Mouse (Mus musculus) heart, postnatal 36 days (tissue): ENCODE results near the gene Gzmm. TPM values are rescaled to one million over a fixed set of nuclear protein-coding genes. Genes with fewer than 3 reads are reported as not detected.
"Not testable (repeated sequence)": the region's sequence is repeated elsewhere in the genome, so short reads cannot be mapped to it uniquely, and the experiment has no call there.

Experiments used
- DNase-seq, 2 experiments: peaks; one replicate each; pipeline ENCODE4 v3.0.0; 2021 to 2022
- intact Hi-C: fragments of 180-260 bp; cut with DNase I; formaldehyde crosslinking; loops from one replicate; pipeline ENCODE4 v1.15.1; 2025
- total RNA-seq, 2 experiments: library from RNA; stranded (reverse); gene quantifications; 2 replicates each; pipeline ENCODE4 v1.2.3; 2021

The Gzmm gene
- total RNA-seq, 2 experiments from 2014 or later, result 6.5 to 8.4 TPM

DNA sequence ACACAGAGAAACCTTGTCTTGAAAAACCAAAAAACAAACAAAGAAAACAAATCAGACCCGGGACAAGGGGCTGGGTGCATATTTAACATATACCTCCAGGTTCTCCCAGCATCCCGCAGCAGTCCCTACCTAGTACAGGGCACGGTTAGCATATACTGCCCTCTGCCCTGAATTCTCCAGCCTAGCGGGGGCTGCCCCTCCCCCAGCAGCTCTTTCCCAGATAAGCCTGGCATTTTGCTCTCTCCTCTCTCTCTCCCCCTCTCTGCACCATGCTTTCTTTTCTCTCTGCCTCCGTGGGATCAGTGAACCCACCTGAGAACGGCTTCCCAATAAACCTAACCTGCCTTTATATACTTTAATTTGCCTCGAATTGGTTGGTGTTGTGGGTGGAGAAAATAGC, 11.9 kb downstream of the Gzmm start:
- no peak for DNase-seq
- intact Hi-C loops, result no loop called here

DNA sequence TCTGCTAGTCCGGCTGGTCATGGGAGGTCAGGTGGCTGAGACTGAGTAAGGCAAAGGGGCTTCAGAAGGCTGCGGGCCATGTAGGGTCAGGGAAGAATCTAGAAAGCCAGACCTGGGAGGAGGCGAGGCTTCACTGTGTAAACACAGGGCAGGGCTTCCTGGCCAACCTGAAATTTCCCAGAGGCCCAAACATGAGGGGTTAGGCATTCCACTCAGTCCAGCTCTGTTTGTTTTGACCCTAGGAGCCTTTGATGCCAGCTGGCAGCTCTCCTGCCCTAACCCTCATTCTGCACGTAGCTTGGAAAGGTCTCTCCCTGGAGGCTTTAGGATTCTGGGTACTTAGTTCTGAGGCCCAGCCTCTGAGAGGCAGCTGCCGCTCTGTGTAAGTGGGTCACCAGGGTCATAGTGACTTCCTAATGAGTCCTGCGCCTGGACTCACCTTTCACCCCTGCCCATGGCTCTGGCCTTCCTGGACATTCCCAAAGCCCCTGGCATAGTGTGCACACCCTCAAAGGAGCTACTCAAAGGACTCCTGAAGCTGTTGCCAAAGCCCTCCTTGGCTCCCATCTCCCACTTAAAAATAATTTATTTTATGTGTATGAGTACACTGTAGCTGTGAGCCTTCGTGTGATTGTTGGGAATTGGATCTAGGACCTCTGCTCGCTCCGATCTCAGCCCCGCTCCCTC, 12.8 kb downstream of the Gzmm start:
- intact Hi-C loops, result no loop called here
- peak; percentile 63 to 73 for DNase-seq

DNA sequence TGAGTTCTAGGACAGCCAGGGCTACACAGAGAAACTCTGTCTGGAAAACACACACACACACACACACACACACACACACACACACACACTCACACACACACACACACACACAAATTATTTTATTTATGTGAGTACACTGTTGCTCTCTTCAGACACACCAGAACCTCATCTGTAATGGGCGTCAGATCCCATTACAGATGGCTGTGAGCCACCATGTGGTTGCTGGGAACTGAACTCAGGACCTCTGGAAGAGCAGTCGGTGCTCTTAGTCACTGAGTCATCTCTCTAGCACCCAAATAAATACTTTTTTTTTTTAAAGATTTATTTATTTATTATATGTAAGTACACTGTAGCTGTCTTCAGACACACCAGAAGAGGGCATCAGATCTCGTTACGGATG, 14.2 kb downstream of the Gzmm start:
- DNase-seq, intact Hi-C loops: not testable (repeated sequence)

DNA sequence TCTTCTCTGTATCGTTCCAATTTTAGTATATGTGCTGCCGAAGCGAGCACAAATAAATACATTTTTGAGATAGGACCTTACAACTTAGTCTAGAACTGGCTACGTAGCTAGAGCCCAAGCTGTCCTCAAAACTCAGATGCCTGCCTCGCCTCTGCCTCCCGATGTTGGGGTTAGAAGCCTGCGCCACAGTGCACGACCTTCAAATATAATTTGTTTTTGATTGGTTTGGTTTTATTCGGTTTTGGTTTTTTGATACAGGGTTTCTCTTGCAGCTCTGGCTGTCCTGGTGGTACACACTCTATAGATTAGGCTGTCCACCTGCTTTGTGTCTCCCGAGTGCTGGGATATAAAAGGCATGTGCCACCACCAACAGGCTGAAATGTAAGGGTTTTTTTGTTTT, 14.7 kb downstream of the Gzmm start:
- no peak for DNase-seq
- intact Hi-C loops, result no loop called here

DNA sequence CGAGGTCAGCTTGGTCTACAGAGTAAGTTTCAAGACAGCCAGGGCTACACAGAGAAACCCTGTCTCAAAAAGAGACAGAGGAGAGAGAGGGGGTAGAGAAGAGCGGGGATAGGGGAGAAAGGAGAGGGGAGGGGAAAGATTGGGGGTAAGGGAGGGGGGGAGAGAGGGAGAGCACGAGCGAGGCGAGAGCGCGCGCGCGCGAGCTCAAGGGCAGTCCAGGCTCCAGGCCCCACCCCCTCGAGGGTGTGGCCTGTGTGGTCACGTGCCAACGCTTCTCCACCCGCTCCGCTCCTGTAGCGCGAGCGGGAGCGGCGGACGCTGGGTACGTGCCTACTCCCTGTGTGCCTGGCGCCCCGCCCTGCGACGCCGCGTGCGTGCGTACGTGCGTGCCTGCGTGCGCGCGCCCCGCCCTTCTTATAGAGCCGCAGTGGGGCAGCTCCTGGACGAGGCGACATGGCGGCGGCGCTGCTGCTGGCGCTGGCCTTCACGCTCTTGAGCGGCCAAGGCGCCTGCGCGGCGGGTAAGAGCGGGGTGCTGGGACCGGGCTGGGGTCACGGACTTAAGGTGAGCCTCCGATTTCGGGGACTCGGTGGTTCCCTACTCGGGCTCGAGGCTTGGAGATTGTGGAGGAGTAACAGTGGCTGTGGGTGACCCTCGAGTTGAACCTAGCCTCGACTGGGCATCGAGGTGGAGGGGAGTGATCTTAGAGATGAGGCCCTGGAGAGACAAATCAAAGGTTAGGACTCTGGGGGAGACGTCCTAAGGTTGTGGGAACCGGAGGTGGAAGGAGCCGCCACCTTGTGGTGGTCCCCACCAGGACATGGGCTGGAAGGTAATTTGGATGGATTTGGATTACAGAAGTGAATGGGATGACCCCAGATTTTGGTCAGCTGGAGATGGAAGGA, 15.5 kb downstream of the Gzmm start, which contains the start of gene Bsg:
TSS of gene Bsg (plus strand) at position 427 of the 905 bp plus-strand sequence.
- peak; percentile 98 for DNase-seq
- intact Hi-C loops, result no loop called here

DNA sequence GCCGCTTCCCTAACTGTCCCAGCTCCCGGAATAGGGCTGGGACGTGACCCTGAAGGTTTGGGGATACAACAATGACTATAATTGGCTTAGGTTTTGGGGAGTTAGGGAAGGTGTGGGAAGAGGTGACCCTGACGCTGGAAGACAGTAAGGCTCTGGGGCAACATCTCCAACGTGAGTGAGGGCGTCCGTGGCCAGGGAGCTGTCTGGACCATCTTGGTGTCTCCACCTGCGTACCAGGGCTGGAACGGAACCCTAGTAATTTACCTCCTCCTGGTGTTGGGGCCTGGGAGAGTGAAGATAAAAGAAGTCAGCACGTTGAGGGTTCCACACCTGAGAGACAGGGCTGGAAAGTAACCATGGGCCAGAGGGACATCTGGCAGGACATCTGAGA, 16.1 kb downstream of the Gzmm start:
- DNase-seq, result no peak
- intact Hi-C loops, result no loop called here

DNA sequence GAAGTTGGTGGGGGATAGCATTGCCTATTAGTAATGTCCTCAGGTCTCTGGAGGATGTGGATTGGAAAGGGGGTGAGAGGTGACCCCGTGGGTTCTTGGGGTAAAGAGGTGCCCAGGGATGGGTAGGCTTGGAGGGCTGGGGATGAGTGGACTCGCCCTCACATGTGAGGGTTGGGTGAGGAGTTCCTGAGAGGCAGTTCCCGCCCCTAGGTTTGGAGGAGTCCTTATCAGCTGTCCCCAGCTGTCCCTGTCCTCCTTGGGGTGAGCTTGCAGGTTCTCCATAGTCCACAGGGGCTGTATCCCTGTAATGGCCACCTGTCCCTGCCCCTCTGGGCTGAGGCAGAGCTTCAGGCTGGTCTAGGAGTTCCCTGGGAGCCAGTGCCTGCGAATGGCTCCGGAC, 17.1 kb downstream of the Gzmm start:
- DNase-seq, result no peak
- intact Hi-C loops, result no loop called here

DNA sequence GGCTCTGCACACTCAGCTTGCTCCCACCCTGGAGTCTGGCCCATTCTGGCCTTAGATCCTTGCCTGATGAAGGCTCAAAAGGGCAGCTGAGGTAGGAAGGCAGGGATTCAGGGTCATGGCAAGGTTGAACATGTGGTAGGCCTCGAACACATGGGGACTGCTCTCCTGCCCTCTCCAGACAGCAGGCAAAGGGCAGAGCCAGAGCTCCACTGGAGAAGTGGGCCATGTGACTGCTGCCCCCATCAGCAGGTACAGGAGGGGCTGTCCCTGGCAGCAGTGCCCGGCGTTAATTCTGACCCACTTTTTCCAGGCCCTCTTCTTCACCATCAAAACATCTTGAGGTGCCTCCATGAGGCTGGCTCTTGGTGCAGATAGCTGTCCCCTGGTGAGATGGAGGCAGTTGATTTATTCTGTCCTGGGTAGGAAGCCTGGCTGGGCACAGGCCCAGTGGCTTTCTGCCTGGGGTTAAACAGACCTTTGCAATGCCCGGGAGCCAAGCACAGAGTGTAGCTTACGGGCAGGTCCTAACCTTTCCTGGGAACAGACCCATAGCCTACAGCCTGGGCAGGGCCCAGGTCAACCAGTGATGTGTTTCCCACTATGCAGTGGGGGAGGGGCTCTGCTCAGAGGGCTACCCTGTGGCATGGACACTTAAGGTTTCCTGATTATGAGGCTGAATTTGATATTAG, 17.7 kb downstream of the Gzmm start:
- intact Hi-C loops, result no loop called here
- DNase-seq, result no peak

DNA sequence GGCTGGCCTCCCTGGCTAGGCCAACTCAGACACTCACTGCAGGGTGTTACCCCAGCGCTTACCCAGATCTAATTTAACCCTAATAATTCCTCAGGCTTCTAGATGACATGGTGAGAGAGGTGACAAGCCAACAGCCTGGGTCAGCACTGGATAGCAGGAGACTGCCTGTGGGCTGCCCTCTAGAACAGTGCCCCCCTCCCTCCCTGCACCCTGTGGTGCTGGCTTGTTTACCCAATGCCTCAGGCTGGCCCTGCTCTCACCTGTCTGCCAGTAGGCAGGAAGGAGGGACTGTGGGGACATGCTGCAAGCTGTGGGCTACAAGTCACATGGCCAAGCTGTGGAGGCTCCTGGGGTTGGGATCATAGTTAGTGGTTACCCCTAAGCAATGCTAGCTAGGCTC, 18.3 kb downstream of the Gzmm start:
- no peak for DNase-seq
- intact Hi-C loops, result no loop called here

DNA sequence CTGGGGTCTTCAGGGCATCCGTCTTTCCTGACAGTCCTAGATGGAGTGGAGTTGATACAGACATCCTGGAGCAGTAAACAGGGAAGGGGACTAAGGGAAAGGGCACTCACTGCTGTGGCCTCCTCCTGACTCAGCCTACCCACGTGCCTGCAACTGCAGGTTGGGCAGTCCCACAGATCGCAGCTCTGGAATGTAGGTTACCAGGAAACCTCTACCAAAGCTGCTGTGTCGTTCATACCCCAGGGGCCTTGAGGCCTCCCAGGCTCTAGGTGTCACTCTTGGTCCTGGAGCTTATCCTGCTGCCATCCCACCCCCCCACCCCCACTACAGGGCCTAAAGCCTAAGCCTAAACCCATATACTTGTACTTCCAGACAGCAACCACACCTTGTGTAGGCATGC, 18.9 kb downstream of the Gzmm start:
- intact Hi-C loops, result no loop called here
- no peak for DNase-seq

DNA sequence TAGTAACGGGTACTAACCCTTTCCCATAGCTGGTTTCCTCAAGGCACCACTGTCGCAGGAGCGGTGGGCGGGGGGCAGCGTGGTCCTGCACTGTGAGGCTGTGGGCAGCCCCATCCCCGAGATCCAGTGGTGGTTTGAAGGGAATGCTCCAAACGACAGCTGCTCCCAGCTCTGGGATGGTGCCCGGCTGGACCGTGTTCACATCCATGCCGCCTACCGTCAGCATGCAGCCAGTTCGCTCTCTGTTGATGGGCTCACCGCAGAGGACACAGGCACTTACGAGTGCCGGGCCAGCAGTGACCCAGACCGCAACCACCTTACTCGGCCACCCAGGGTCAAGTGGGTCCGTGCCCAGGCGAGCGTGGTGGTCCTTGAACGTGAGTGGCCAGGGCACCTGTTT, 19.8 kb downstream of the Gzmm start:
- intact Hi-C loops, result no loop called here
- no peak for DNase-seq

DNA sequence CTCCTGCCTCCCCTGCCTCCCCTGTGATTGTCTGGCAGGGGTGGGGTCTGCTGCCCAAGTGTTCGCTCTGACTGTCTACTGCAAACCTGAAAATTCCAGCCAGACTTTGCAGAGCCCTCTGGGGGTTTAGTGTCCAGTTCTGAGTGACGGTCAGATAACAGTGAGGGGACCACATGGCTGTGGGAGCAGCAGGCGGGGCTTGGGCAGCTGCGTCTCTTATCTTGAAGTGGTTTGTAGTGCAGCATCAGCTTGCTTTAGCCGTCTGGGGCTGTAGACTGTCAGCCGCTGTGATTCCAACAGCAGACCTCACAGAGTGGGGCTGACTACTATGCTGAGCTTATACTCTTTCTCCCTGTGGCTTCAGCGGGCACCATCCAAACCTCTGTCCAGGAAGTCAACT, 20.5 kb downstream of the Gzmm start:
- intact Hi-C loops, result no loop called here
- DNase-seq, result no peak

DNA sequence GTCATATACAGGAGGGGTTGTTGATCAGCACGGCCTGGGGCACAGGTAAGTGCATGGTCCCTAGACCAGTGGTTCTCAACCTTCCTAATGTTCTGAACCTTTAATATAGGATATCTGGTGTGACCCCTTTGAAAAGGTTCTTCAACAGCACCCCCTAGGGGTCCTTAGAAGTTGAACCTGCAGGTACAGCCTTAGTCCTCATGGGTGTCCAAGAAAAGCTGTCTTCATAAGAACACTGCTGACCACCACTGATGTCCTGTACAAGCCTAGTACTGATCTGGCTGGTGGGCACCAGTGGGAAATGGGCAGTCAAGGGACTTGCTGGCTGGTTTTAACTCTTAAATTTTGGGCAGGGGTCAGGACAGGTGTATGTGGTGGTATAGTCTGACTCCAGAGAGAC, 23.2 kb downstream of the Gzmm start:
- intact Hi-C loops, result loop anchor here (2.0 kb wide), 1 partner anchor 77 kb away; no protein-coding TSS in a partner anchor
- no peak for DNase-seq

DNA sequence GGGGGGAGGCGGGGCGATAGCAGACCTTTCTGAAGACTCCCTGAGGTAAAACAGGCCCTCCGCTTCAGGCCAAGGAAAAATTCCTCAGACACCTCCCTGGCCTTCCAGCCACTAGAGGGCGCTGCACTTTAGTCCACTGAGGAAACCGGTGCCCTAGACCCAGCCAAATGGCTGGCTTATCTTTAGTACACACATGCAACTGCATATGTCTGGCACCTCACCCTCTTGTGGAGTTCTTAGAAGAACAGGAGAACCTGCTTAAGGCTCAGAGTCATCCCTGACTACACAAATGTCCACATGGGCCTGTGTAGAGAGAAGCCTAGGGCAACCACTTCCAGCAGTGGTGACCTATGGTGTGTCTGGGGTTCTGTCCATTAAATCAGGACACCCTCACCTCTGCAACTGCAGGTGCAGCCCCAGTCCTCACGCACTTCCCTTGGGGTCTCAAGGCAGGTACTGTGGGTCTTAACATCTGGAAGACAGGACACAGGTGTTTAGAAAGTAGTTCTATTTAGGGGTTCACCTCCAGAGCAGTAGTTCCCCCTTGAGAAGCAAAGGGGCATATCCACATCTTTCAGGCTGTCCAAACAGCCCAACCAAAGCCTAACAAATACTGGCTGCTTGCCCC, 23.8 kb downstream of the Gzmm start:
- intact Hi-C loops, result loop anchor here (2.0 kb wide), 1 partner anchor 76 kb away; no protein-coding TSS in a partner anchor
- DNase-seq, result peak; percentile 75 to 85

DNA sequence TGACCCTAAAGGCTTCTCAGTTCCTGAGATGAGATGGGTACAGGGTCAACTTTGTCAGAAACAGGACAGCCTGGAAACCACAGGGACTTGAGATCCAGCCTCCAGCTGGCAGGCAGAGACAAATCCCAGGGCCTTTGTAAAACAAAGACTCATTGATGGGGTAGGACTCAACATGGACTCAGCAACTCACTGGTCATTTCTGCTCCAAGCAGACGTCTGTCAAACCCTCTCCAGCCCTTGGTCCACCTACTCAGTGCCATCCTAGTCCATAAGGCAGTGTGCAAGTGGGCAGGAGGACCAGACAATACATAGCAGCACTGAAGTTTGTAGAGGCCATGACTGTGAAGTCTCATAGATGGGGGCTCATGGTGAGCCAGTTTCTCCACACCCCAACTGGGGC, 24.3 kb downstream of the Gzmm start:
- no peak for DNase-seq
- intact Hi-C loops, result loop anchor here (2.0 kb wide), 1 partner anchor 76 kb away; no protein-coding TSS in a partner anchor

DNA sequence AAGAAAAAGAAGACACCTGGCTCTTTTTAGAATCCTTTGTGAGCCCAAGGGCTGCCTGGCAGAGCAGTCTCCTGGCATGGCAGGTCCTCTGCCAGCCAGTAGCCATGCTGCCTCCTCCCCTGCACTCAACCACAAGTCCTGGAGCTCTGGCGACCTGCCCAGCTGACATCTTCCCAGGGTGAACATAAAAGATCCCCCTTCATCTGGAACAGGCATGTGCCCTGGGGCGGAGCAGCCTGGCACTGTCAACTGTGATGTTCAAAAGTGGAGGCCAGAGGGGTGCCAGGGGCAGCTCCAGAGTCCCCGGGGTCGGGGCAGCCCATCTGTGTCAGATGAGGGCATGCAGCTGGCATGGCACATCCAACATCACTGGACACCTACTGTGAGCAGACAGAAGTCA, 26.2 kb downstream of the Gzmm start:
- no peak for DNase-seq
- intact Hi-C loops, result no loop called here

DNA sequence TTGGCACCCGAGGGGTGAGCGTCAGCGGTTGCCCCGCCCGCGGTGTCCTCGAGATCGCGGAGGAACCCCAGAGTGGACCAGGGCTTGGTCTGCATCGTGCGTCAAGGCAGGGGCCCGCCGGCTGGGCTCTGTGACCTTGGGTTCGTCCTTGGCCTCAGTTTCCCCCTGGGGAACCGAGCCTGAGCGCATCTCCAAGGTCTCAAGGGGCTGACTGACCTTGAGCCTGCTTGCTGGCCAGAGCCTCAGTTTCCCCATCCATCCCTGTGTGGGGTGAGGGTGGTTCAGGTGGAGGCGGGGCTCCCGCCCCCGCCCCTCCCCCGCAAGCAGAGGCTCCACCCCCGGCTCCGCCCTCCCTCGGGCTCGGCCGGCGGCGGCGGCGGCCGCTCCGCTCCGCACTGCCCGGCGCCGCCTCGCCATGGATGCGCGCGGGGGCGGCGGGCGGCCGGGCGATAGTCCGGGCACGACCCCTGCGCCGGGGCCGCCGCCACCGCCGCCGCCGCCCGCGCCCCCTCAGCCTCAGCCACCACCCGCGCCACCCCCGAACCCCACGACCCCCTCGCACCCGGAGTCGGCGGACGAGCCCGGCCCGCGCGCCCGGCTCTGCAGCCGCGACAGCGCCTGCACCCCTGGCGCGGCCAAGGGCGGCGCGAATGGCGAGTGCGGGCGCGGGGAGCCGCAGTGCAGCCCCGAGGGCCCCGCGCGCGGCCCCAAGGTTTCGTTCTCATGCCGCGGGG, 27.6 kb downstream of the Gzmm start, which contains the start of gene Hcn2:
TSS of gene Hcn2 (plus strand) at position 381 of the 734 bp plus-strand sequence.
- DNase-seq, result no peak
- intact Hi-C loops, result no loop called here

DNA sequence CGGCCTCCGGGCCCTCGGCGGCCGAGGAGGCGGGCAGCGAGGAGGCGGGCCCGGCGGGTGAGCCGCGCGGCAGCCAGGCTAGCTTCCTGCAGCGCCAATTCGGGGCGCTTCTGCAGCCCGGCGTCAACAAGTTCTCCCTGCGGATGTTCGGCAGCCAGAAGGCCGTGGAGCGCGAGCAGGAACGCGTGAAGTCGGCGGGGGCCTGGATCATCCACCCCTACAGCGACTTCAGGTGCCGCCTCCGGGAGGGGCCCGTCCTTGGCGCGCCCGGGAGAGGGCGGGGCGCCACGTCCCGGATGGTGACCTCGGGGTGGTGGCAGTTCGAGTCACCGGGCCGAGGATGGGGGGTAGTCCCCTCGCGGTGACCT, 28.2 kb downstream of the Gzmm start:
- intact Hi-C loops, result no loop called here
- no peak for DNase-seq

DNA sequence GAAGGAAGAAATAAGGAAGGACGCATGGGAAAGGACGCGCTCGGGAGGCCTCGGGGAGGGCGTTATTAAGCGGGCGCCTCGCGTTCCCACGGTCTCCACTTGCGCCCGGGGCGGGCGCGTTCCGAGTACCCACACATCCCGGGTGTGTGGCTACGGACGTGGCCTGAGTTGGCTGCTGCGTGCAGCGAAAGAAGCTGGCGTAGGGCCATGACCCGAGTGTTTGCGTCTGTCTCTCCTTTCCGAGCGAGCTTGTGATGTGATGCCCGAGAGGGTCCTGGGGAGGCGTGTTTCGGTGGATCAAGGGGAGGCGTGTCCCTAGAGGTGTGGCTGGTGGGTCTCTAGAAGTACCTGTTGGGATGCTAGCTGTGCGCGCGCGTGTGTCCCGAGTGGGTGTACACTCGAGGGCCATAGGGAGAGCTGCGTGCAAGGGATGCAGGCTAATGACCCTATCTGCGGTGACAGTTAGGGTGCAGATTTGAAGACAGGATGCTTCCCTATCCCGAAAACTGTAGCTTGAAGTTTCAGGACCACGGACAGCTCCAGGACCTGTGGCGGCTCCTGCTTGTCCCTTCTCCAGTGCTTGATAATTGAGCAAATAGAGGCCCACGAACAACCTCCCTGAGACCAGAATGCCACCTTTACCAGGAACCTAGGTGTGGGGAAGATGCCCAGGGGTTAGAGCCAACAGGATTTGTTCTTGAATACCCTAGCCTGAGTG, 29.0 kb downstream of the Gzmm start:
- peak; percentile 76 to 79 for DNase-seq
- intact Hi-C loops, result no loop called here
